Mouse (Mus musculus) liver, embryonic 14 days (tissue): ENCODE measurements around the gene Gm11213. TPM values are rescaled to one million over a fixed set of nuclear protein-coding genes. Genes with fewer than 3 reads are reported as not detected.

Experiments used
- polyA plus RNA-seq: library from polyadenylated mRNA; depleted of rRNA; stranded (reverse); fragments of >200 nt; gene quantifications from 2 replicates; pipeline ENCODE4 v1.2.3, GENCODE M21; 2012; rRNA removed

Gm11213 gene
- not detected in 2 replicates for polyA plus RNA-seq

DNA sequence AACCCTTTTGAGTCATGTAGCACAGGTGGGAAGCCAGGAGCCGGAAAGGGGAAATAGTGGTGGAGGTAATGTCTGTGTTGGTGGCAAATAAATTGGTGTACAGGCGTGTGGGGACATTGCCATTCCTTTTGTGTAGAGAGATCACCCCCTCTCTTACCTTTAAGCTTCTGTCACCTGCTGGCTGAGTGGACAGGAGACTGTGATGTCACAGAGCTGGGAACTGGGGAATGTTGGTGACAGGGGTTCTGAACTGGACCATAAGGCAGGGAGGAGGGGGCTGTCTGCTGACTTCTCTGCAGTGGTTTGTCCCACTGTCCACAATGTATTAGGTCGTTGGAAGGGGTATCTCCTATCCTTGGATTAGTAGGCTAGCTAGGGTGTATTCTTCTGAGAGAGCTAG is at the start of gene Gm11213:
Gene Gm11213, minus strand, starts transcription at position 317 of the 400 bp plus-strand sequence.

DNA sequence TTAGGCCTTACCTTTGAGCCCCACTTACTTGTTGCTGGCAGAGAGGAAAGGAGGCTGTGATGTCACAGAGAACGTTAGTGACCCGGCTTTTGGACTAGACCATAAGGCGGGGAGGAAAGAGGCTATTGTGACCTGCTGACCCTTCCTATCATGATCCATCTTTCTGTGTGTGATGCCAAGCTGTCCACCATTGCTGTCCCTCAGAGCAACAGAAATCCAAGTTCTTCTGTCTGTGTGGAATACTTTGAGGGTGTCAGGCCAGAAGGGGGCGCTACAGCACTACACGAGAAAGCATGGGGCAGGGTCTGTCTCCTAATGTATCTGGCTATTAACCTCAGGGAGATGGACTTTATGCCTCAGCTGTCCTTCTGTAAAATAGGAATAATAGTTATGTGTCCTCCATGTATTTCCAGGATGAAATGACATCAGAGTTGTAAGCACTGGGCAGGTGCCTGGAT is 17.3 kb upstream of the Gm11213 start, which contains the start of gene Tex48:
Gene Tex48, minus strand, starts transcription at position 51 of the 458 bp plus-strand sequence.

DNA sequence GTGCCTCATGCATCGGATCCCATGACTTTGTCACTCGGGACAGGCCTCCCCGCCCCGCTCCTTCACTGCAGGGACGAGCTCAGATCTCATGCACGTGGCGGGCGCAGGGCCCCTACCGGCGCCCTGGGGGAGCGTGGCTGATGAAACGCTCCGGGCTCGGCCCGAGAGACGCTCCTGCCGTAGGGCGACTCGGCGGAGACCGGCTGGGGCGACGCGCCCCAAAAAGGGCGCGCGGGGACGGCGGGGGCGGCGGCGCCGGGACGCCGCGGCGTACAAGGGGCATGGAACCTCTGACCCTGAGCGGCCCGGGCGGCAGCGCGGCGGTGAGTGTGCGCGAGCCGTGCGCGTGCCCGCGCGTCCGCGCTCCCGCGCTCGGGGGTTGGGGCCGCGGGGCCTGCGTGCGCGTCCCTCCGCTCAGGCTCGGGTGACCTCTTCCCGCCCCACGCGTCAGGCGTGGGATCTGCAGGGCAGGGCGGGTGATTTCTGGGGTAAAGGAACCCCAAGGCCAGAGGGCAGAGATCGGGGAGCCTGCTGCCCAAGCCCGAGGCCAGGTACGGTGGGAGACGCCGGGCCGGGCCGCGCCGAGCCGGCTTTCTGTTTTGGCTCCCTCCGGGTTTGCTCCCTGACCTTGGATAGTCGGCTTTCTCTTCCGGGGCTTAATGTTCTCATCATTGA is 46.5 kb downstream of the Gm11213 start, which contains the start of gene Tmem268:
Gene Tmem268, plus strand, starts transcription at position 375 of the 675 bp plus-strand sequence.

Other genes with a start within 250 kb of the Gm11213 start
- gene Orm3, start 249.1 kb downstream of the Gm11213 start, polyA plus RNA-seq, result not detected in 2 replicates
- gene Orm2, start 242.8 kb downstream of the Gm11213 start, polyA plus RNA-seq, result not detected in 2 replicates
- gene Akna, start 201.9 kb downstream of the Gm11213 start, polyA plus RNA-seq, result 1.7 and 2.4 TPM in 2 replicates
- gene Whrn, start 109.3 kb downstream of the Gm11213 start, polyA plus RNA-seq, result 0.55 and 0.63 TPM in 2 replicates
- 42.6 and 50.0 TPM in 2 replicates for gene Atp6v1g1, start 60.5 kb downstream of the Gm11213 start, polyA plus RNA-seq
- 4.2 and 5.5 TPM in 2 replicates for gene Tmem268, start 46.5 kb downstream of the Gm11213 start, polyA plus RNA-seq
- gene Tex48, start 17.2 kb upstream of the Gm11213 start, polyA plus RNA-seq, result not detected in 2 replicates
- gene Gm11214, start 58.1 kb upstream of the Gm11213 start, polyA plus RNA-seq, result not detected in 2 replicates
- 0.02 TPM in 2 replicates for gene Tnfsf15, start 139.9 kb upstream of the Gm11213 start, polyA plus RNA-seq